Mouse (Mus musculus) intestine, embryonic 14.5 days (tissue): ENCODE data around the gene Pik3r6. TPM values are rescaled to one million over a fixed set of nuclear protein-coding genes. Genes with fewer than 3 reads are reported as not detected.

Source experiments
- ATAC-seq: fragments of 200-750 bp; cut with Nextera tagmentation; replicated peaks from 2 replicates; pipeline ENCODE4 v1.8.0; 2017; ENCODE audit warnings: low read depth, moderate number of reproducible peaks, moderate TSS enrichment, moderate library complexity; ENCODE audit not compliant: low FRiP score, low TSS enrichment
- DNase-seq: peaks from one replicate; pipeline ENCODE4 v3.0.0-alpha.2; 2018; ENCODE audit warnings: low spot score
- H3K27ac ChIP-seq: fragments of 300-500 bp; sonication (generic); 2 replicates; pipeline ENCODE4 v1.5.1; 2014; ENCODE audit warnings: low read depth, mild to moderate bottlenecking, control low read depth
- H3K27me3 ChIP-seq: fragments of 300-500 bp; sonication (generic); replicated peaks from 2 replicates; pipeline ENCODE4 v1.6.1; 2014; ENCODE audit warnings: low read length, control low read depth; ENCODE audit not compliant: control insufficient read depth, insufficient read depth
- H3K36me3 ChIP-seq: fragments of 300-500 bp; sonication (generic); 2 replicates; pipeline ENCODE4 v1.6.1; 2014; ENCODE audit warnings: low read length, control low read depth; ENCODE audit not compliant: control insufficient read depth, insufficient read depth
- H3K4me1 ChIP-seq: fragments of 300-500 bp; sonication (generic); replicated peaks from 2 replicates; pipeline ENCODE4 v1.6.1; 2014; ENCODE audit warnings: low read length, control low read depth, mixed read lengths; ENCODE audit not compliant: control insufficient read depth, insufficient read depth
- H3K4me2 ChIP-seq: fragments of 300-500 bp; sonication (generic); 2 replicates; pipeline ENCODE4 v1.6.1; 2014; ENCODE audit warnings: low read length
- H3K4me3 ChIP-seq: fragments of 300-500 bp; sonication (generic); 2 replicates; pipeline ENCODE4 v1.5.1; 2014; ENCODE audit warnings: low read depth, low read length, control low read depth, mixed read lengths
- H3K9ac ChIP-seq: fragments of 300-500 bp; sonication (generic); 2 replicates; pipeline ENCODE4 v1.6.1; 2014; ENCODE audit warnings: mild to moderate bottlenecking, low read length
- H3K9me3 ChIP-seq: fragments of 300-500 bp; sonication (generic); 2 replicates; pipeline ENCODE4 v1.6.1; 2016; ENCODE audit warnings: low read length, control low read depth; ENCODE audit not compliant: control insufficient read depth
- WGBS: fragments of 180-500 bp; shearing (Covaris S2); extraction: QIAGEN DNeasy Blood & Tissue Kit; methylation state at CpG from one replicate; pipeline ENCODE4 v1.1.7; 2014; 5-methylcytosine and 5-hydroxymethylcytosine counted together
- polyA plus RNA-seq: library from polyadenylated mRNA; unstranded; fragments of >200 nt; fragmentation: Nextera tagmentation; extraction: Ambion mirVana; gene quantifications from 2 replicates; pipeline ENCODE4 v1.2.1, GENCODE M21; 2014

Gene Pik3r6
- polyA plus RNA-seq, 1 experiment from 2014 or later: 3.3 TPM

DNA sequence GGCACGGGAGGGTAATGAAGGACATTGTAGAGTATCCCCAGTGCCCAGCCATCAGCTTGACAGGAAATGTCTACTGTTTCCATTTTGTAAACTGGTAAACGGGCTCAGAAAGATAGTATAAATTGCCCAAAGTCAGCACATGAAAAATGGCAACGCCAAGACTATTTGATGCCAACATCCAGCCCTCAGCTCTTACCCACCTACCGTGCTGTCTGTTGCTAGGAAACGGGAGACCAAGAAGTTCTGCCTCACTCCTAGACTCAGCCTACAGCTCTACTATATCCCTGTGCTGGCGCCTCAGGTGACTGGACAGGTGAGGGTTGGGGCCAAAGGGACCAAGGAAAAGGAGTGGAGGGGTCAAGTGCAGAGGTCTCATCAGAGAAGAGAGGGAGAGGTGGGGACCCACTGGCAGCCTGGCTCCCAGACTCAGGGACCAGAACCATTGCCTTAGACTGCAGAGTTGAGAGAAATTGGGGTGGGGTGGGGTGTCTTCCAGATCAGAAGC is 31.2 kb downstream of the Pik3r6 start:
- 86% methylated on average over 6 of the region's 6 CpGs for WGBS
- ATAC-seq: no peak

DNA sequence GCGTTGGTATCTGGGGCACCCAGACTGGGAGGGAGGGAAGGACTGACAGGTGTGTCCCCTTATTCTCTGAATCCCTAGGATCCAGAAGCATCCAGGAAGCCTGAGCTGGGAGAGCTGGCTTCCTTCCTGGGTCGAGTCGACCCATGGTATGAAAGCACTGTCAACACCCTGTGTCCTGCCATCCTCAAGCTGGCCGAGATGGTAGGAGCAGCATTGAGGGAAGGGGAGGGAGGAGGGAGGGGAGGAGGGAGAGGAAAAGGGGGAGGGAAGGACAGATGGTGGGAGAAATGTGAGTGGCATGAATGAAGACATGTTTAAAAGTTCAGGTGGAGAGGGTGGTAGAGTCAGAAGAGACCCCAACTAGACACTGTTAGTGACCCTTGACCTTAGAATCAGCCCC is 33.2 kb downstream of the Pik3r6 start:
- WGBS: 64% methylated on average over 4 of the region's 4 CpGs
- no peak overlapping the region for H3K9ac ChIP-seq
- H3K27ac ChIP-seq: no peak overlapping the region
- no peaks in the 10 kb centered on the region for H3K36me3 ChIP-seq
- no peaks in the 10 kb centered on the region for H3K27me3 ChIP-seq
- no peak overlapping the region for H3K4me2 ChIP-seq
- no peaks in the 10 kb centered on the region for H3K4me1 ChIP-seq
- DNase-seq: no peak
- H3K4me3 ChIP-seq: no peak overlapping the region
- no peaks in the 10 kb centered on the region for H3K9me3 ChIP-seq
- no peak for ATAC-seq

More for the DNA sequence above, 31.2 kb downstream of the Pik3r6 start:
- Histone ChIP-seq H3K27me3 (no peaks in the 10 kb centered on the region), H3K4me2 (no peak overlapping the region), H3K4me1 (no peaks in the 10 kb centered on the region), H3K27ac (no peak overlapping the region), H3K9me3 (no peaks in the 10 kb centered on the region), H3K9ac (no peak overlapping the region), H3K36me3 (no peaks in the 10 kb centered on the region), H3K4me3 (no peak overlapping the region)
- DNase-seq: no peak

DNA sequence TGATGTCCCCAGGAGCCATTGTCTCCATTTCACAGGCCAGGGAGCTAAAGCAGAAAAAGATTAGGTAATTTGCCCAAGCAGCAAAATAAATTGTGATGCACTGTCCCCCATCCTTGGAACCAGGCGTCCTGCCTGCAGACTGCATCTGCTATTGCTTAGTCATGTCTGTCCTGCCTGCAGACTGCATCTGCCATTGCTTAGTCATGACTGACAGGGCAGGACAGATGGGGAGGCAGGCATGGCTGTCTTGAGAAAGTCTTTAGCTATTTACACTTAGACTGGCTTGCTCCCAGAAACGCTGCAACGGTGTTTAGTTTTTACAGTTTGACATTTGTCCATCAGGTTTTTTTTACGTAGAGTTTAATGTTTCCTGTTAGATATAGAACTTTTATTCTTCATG is 33.6 kb downstream of the Pik3r6 start:
- no peak overlapping the region for H3K9ac ChIP-seq
- no peaks in the 10 kb centered on the region for H3K36me3 ChIP-seq
- WGBS: 37% methylated on average over 4 of the region's 4 CpGs
- H3K27me3 ChIP-seq: no peaks in the 10 kb centered on the region
- ATAC-seq: no peak
- DNase-seq: no peak
- H3K9me3 ChIP-seq: no peaks in the 10 kb centered on the region
- H3K4me3 ChIP-seq: no peak overlapping the region
- H3K4me2 ChIP-seq: no peak overlapping the region
- no peak overlapping the region for H3K27ac ChIP-seq
- no peaks in the 10 kb centered on the region for H3K4me1 ChIP-seq

DNA sequence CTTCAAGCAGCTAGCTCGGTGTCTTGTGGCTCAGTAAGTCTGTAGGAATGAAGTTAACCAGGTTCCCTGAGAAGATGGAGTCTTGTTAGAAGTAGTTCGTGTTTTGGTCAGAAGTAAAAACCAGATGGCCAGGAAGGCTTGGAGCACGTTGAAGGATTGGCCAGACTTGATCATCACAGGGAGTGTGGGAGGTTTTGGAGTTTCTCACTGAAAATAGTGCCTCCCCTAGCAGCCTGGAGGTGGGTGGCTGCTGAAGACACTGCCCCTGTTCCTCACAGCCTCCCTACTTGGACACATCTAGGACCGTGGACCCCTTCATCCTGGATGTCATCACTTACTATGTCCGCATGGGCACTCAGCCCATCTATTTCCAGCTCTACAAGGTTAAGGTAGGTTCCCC is 36.8 kb downstream of the Pik3r6 start:
- Histone ChIP-seq H3K9me3 (no peaks in the 10 kb centered on the region), H3K27me3 (no peaks in the 10 kb centered on the region), H3K4me3 (no peak overlapping the region), H3K27ac (no peak overlapping the region), H3K4me2 (no peak overlapping the region), H3K36me3 (no peaks in the 10 kb centered on the region), H3K9ac (no peak overlapping the region), H3K4me1 (no peaks in the 10 kb centered on the region)
- WGBS: 49% methylated on average over 5 of the region's 5 CpGs
- DNase-seq: no peak
- no peak for ATAC-seq

DNA sequence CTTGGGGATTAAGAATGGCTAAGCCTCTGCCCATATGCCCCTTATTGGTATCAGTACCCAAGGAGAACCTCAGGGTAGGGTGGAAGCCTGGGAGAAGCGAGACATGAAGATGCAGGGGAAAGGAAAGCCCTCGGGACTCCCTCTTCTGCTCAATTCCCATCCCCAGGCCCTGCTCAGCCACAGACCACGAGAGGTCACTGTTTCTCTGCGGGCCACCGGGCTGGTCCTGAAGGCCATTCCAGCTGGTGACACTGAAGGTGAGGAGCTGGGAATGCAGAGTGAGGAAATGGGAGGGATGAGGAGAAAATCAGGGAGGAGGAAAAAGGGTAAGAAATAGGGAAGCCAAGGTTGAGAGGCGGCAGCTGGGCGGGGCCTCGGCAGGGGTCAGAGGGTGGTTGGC is 41.7 kb downstream of the Pik3r6 start:
- 7% methylated on average over 8 of the region's 8 CpGs for WGBS
- DNase-seq (no peak), ATAC-seq (no peak)
- H3K4me2 ChIP-seq: no peak overlapping the region
- H3K27ac ChIP-seq: no peak overlapping the region
- no peak overlapping the region for H3K4me3 ChIP-seq
- no peak overlapping the region for H3K9ac ChIP-seq
- no peaks in the 10 kb centered on the region for H3K4me1 ChIP-seq
- no peaks in the 10 kb centered on the region for H3K36me3 ChIP-seq
- no peaks in the 10 kb centered on the region for H3K9me3 ChIP-seq
- no peaks in the 10 kb centered on the region for H3K27me3 ChIP-seq

DNA sequence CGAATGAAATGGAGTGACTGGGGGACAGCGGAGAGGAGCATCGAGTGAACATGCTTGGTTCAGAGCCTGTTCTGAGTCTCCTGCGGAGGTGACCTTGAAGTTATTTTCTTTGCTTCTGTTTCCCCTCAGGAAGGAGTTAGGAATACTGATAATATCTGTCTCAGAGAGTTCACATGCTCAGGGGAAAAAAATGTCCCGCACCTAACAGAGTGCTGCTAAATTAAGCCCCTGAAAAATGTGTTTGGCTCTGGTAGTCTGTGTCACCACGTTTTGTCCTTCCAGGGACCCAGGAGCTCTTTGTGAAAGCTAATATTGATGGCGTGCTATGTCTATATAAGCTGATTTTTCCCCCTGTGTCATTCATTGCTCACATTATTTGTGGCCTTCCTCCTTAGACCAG is 42.4 kb downstream of the Pik3r6 start:
- no peak overlapping the region for H3K27ac ChIP-seq
- no peak overlapping the region for H3K9ac ChIP-seq
- no peaks in the 10 kb centered on the region for H3K36me3 ChIP-seq
- H3K9me3 ChIP-seq: no peaks in the 10 kb centered on the region
- DNase-seq (no peak), ATAC-seq (no peak)
- no peak overlapping the region for H3K4me3 ChIP-seq
- H3K4me2 ChIP-seq: no peak overlapping the region
- no peaks in the 10 kb centered on the region for H3K27me3 ChIP-seq
- no peaks in the 10 kb centered on the region for H3K4me1 ChIP-seq
- 52% methylated on average over 7 of the region's 7 CpGs for whole genome bisulfite sequencing

DNA sequence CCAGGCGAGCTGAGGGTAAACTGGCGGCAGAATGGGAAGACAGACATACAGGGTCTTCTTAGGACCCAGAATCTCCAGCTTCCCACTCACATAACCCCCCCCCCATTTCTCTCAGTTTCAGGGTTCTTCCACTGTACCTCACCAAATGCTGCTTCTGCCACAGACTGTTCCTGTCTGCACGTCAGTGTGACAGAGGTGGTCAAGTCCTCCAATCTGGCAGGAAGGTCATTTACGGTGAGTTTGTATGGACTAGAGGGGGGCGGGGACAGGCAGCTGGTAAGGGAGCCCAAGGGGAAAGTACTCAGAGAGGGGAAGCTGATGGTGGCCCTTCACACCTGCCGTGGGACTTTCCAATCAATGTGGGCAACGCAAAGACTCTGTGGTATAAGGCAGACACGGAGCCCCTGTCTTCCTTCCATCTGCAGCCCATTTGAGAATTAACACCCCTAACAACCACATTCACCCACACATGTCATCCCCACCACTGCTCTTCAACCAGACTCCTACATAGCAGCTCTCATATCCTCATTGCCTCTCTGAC is 42.9 kb downstream of the Pik3r6 start:
- DNase-seq (no peak), ATAC-seq (no peak)
- no peaks in the 10 kb centered on the region for H3K27me3 ChIP-seq
- no peaks in the 10 kb centered on the region for H3K9me3 ChIP-seq
- H3K27ac ChIP-seq: no peak overlapping the region
- WGBS: 79% methylated on average over 8 of the region's 8 CpGs
- no peak overlapping the region for H3K9ac ChIP-seq
- H3K4me2 ChIP-seq: no peak overlapping the region
- no peak overlapping the region for H3K4me3 ChIP-seq
- no peaks in the 10 kb centered on the region for H3K36me3 ChIP-seq
- no peaks in the 10 kb centered on the region for H3K4me1 ChIP-seq

DNA sequence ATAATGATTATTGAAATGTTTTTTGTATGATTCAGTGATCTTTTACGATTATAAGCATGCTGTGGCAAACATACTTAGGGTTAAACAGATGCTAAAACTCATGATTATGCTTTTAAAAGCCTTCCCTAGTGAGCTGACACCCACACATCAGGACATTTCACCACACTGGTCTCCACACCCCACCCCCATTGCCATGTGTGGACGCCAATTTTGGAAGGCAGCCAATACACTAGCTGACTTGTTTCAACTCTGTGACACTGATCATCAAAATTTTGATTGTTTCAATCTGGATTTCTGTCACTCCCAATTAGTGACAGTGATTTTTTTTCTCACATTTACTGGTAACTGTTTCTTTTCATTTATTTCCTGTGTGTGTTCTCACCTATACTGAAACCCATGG is 44.7 kb downstream of the Pik3r6 start:
- Histone ChIP-seq H3K36me3 (no peaks in the 10 kb centered on the region), H3K9me3 (no peaks in the 10 kb centered on the region), H3K4me2 (no peak overlapping the region), H3K27ac (no peak overlapping the region), H3K27me3 (no peaks in the 10 kb centered on the region), H3K4me3 (no peak overlapping the region), H3K9ac (no peak overlapping the region), H3K4me1 (no peaks in the 10 kb centered on the region)
- 71% methylated on average over 2 of the region's 2 CpGs for WGBS
- ATAC-seq: no peak
- DNase-seq: no peak

DNA sequence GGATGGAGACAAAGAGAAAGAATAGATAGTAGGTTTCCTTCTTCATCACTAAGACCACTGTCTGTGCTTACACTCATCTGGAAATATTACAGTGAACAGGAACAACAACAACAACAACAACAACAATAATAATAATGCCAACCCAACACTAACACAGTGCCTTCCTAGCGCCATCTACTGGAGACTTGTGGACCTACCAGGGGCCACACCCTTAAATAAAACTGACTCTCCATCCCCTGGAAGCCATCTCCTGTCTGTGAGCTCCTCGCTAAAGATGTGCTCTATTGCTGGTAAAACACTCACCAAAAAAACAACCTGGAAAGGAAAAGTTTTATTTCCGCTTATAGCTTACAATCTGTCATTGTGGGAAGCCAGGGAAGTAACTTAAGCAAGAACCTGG is 46.8 kb downstream of the Pik3r6 start:
- no peak for ATAC-seq
- no peaks in the 10 kb centered on the region for H3K9me3 ChIP-seq
- no peaks in the 10 kb centered on the region for H3K36me3 ChIP-seq
- H3K4me3 ChIP-seq: no peak overlapping the region
- H3K27me3 ChIP-seq: no peaks in the 10 kb centered on the region
- H3K27ac ChIP-seq: no peak overlapping the region
- no peaks in the 10 kb centered on the region for H3K4me1 ChIP-seq
- no peak for DNase-seq
- WGBS: 52% methylated on average over 3 of the region's 3 CpGs
- no peak overlapping the region for H3K9ac ChIP-seq
- no peak overlapping the region for H3K4me2 ChIP-seq
